Mouse (Mus musculus) cortical plate, adult 2 months (tissue): ENCODE results near the gene Mrnip.

Experiments
- CTCF ChIP-seq: fragments of 200-500 bp; IDR thresholded peaks from 2 replicates; pipeline ENCODE4 v1.5.1; 2011; ENCODE audit warnings: mild to moderate bottlenecking, control low read depth, low read length; ENCODE audit not compliant: insufficient read depth; ENCODE audit errors: extremely low read depth
- POLR2A ChIP-seq: fragments of 200-500 bp; IDR thresholded peaks from 2 replicates; pipeline ENCODE4 v1.6.1; 2011; ENCODE audit warnings: mild to moderate bottlenecking, low read length, control low read depth; ENCODE audit not compliant: insufficient read depth; ENCODE audit errors: extremely low read depth

GRCm38 (mm10) chr11:50154166-50154565 lies 20.1 kb upstream of the Mrnip start:
- no peak for TF ChIP-seq CTCF
- no peak for TF ChIP-seq POLR2A
